Mouse (Mus musculus): ENCODE results near the gene Apobec4.
"Not testable (repeated sequence)": the region's sequence is repeated elsewhere in the genome, so short reads cannot be mapped to it uniquely, and the experiment has no call there.

The Apobec4 gene

GRCm38 (mm10) chr1:152766804-152767748, 16.7 kb downstream of the Apobec4 start:
- peak in 1 of 2 experiments; percentile 64 for DNase-seq

- peak; percentile 93 to 95 for DNase-seq
These were observed 17.6 kb downstream of the Apobec4 start for GRCm38 (mm10) chr1:152767749-152768488.

GRCm38 (mm10) chr1:152771016-152771415, 20.7 kb downstream of the Apobec4 start:
- DNase-seq: no peak

GRCm38 (mm10) chr1:152774601-152775000, 24.2 kb downstream of the Apobec4 start:
- DNase-seq: not testable (repeated sequence)

GRCm38 (mm10) chr1:152779071-152779737, 28.9 kb downstream of the Apobec4 start:
- DNase-seq: peak; percentile 54 to 73

- DNase-seq: no peak
These were observed 34.3 kb downstream of the Apobec4 start for GRCm38 (mm10) chr1:152784620-152785019.

- not testable (repeated sequence) for DNase-seq
These were observed 35.1 kb downstream of the Apobec4 start for GRCm38 (mm10) chr1:152785446-152785845.

GRCm38 (mm10) chr1:152786953-152787352, 36.6 kb downstream of the Apobec4 start:
- no peak for DNase-seq

GRCm38 (mm10) chr1:152788121-152788660, 37.8 kb downstream of the Apobec4 start:
- no peak for DNase-seq

- peak; percentile 25 to 54 for DNase-seq
These were observed 39.9 kb downstream of the Apobec4 start for GRCm38 (mm10) chr1:152790254-152790653.

GRCm38 (mm10) chr1:152790821-152791220, 40.5 kb downstream of the Apobec4 start:
- no peak for DNase-seq

GRCm38 (mm10) chr1:152791269-152791668, 40.9 kb downstream of the Apobec4 start:
- no peak for DNase-seq

GRCm38 (mm10) chr1:152792736-152793494, 42.6 kb downstream of the Apobec4 start:
- DNase-seq: peak in 1 of 2 experiments; percentile 18

- no peak for DNase-seq
These were observed 43.3 kb downstream of the Apobec4 start for GRCm38 (mm10) chr1:152793495-152794130.

- DNase-seq: no peak
These were observed 45.4 kb downstream of the Apobec4 start for GRCm38 (mm10) chr1:152795688-152796255.

GRCm38 (mm10) chr1:152796683-152797263, 46.4 kb downstream of the Apobec4 start:
- DNase-seq: no peak

GRCm38 (mm10) chr1:152798125-152798524, 47.8 kb downstream of the Apobec4 start:
- no peak for DNase-seq

- no peak for DNase-seq
These were observed 49.5 kb downstream of the Apobec4 start, which contains the start of gene Ncf2 for GRCm38 (mm10) chr1:152799897-152800296. TSS of gene Ncf2 (plus strand) at chr1:152800194.

- DNase-seq: no peak
These were observed 50.4 kb downstream of the Apobec4 start for GRCm38 (mm10) chr1:152800633-152801176.

GRCm38 (mm10) chr1:152804907-152805306, 54.6 kb downstream of the Apobec4 start:
- DNase-seq: no peak

Measured in cerebellum, postnatal 14 days (tissue).